Mouse (Mus musculus): Measurements from ENCODE around the gene Tas2r135. TPM values are rescaled to one million over a fixed set of nuclear protein-coding genes. Genes with fewer than 3 reads are reported as not detected.

Tas2r135 gene
- not detected in 2 replicates for polyA plus RNA-seq (2012; rRNA removed)

DNA sequence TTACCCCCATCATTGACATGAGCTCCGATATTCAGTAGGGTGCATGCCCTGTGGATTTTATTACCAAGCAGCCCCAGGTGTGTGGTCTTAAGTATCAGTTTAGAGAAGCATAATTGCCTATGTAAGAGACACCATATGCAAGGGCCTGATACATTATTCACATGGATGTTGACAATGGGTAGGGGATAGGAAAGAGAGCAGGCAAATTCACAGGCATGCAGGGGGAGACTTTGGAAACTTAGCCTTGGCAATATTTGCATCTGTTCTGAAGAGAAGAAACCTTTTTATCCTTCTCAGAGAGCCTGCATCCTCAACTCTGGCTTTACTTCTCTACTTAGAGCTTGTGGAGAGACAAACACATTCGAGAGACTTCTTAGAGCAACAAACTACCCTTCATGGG, at the start of gene Tas2r135:
Tas2r135 (plus strand) TSS at position 301 of the 400 bp plus-strand sequence.
- DNase-seq (ENCODE audit: low read depth), result no peak

- no peak for DNase-seq (ENCODE audit: low read depth)
Observed at GRCm38 (mm10) chr6:42355794-42356600, 49.2 kb upstream of the Tas2r135 start.

- DNase-seq (ENCODE audit: low read depth), result no peak
Observed at GRCm38 (mm10) chr6:42356913-42357312, 48.3 kb upstream of the Tas2r135 start.

DNA sequence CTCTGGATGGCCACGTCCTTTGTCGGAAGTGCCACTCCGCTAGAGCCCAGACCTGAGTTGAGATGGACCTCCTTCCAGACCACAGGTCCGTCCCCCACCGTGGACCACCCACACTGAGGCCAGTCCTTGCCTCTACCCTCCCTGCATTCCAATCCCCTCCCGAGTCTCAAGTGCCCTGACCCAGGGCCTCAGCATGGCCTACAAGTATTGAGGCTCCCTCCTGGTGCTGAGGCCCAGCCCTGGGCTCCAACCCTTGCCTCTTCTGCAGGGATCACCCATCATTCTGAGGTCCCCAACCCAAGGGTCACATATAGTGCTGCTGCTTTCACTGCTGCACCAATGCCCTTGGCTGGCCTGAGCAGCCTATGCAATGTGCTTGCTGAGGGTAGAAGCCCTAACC, 47.3 kb upstream of the Tas2r135 start:
- no peak for DNase-seq (ENCODE audit: low read depth)

- no peak for DNase-seq (ENCODE audit: low read depth)
Observed at GRCm38 (mm10) chr6:42358901-42359300, 46.3 kb upstream of the Tas2r135 start.

DNA sequence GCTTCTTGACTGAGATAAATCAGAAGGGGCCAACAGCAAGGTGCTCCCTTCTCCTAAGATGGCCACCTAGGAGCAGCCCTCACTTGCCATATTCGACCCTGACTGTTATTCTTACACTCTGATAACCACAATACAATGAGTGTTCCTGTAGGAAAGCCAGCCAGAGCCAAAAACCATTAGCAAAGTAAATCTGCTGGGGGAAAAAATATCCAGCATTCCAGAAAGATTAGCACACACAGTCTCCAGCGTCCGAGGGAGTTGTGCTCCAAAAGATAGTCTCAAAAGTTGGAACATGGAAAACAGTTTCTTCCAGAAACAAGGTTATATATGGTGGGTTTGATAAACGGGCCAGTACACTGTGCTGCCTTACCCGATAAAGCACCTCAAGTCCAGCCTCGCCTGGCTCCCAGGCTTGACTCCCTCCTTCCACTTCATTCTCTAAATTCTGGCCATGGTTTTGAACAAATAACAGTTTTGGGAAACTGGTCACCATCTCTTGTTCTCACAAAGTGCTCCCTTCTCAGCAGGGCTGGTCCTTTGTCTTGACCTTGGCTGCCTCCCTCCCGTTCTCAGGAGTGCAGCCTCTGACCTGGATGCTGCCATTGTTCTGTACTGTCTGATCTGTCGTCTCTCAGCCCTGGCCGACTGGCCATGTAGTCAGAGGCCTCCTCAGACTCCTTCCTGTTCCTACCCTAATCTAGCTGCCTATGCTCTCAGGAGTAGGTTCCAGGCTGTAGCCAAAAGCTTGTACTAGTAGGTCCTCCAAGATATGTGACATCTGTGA, 45.7 kb upstream of the Tas2r135 start:
- no peak for DNase-seq (ENCODE audit: low read depth)

DNA sequence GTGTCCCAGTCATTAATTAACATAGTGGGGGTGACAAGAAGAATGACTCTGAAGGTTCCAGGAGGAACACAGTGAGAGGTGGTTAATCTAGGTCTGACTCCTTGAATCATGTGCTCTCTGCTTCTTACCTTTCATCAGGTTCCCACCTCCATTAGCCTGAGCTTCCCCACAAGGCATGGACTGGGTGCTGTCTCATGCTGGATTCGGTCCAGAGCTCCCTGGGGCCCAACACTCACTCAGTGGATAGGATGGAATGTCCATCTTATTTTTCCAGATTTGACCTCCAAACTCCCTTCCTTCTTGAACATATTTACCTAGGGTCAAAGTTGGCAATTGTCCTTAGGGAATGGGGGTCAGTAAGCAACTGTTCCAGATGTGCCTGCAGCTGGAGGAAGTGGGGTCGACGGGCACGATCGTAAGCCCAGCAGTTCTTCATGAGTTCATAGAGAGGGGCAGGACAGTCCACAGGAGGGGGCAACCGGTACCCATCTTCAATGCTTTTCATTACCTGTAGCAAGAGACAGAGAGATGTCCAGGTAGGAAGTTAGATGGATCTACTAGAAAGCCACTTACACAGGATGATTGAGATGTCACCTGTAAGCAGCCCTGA, 44.9 kb upstream of the Tas2r135 start:
- DNase-seq (ENCODE audit: low read depth), result no peak

GRCm38 (mm10) chr6:42361041-42361895, 44.0 kb upstream of the Tas2r135 start:
- DNase-seq (ENCODE audit: low read depth), result no peak

DNA sequence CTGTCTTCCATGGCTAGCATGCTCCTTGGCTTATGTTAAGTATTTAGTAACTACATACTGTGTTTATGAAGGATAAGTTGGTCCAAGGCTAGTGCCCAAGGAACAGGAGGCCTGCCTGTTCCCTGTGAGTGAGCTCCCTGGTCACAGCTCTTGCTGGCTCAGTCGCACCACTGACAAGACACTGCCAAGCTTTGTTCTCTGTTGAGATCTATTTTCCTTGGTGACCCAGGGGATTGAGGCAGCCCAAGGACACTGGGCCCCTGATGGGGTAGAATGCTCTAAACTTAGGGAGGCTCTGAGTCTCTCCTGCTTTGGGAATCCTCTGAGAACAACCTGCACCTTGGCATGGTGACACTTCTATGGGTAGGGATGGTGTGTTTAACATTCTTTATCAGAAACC, 43.2 kb upstream of the Tas2r135 start:
- no peak for DNase-seq (ENCODE audit: low read depth)

DNA sequence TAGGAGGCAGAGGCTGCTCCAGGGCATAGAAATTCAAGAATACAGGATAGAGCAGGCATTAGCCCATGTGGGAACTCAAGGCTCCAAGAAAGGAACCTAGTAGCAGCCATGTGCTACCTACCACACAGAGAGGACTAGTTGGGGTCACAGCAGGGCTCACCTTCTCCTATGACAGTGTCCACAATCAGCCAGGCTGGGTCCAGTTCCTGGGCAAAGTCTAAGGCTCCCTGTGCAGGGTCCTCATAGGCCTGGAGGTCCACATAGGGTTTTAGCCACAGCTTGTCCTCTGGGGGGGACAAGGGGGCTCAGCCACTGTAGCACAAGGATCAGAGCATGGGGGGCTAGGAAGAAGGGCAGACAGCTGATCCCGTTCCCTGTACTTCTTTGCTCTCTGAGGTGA, 42.7 kb upstream of the Tas2r135 start:
- no peak for DNase-seq (ENCODE audit: low read depth)

GRCm38 (mm10) chr6:42362974-42363373, 42.3 kb upstream of the Tas2r135 start:
- no peak for DNase-seq (ENCODE audit: low read depth)

- no peak for DNase-seq (ENCODE audit: low read depth)
Observed at GRCm38 (mm10) chr6:42364066-42364465, 41.2 kb upstream of the Tas2r135 start.

GRCm38 (mm10) chr6:42364607-42365006, 40.6 kb upstream of the Tas2r135 start:
- no peak for DNase-seq (ENCODE audit: low read depth)

DNA sequence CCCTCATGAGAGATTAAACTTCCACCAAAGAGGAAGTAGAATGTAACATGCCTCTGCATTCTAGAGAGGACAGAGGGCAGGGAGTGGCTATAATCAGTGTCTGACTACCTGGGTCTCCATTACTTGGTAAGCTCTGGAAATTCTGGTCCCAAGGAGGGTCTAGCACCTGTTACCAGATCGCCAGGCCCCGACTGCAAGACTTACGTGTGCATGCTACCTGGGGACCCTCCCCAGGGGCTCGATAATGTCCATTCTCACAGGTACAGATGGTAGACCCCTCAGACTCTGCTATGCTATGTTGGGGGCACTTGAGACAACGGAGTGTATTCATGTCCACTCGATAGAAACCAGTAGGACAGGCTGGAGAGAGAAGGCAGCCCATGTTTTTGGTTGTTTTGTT, 40.0 kb upstream of the Tas2r135 start:
- no peak for DNase-seq (ENCODE audit: low read depth)

- no peak for DNase-seq (ENCODE audit: low read depth)
Observed at GRCm38 (mm10) chr6:42369870-42370269, 35.4 kb upstream of the Tas2r135 start.

DNA sequence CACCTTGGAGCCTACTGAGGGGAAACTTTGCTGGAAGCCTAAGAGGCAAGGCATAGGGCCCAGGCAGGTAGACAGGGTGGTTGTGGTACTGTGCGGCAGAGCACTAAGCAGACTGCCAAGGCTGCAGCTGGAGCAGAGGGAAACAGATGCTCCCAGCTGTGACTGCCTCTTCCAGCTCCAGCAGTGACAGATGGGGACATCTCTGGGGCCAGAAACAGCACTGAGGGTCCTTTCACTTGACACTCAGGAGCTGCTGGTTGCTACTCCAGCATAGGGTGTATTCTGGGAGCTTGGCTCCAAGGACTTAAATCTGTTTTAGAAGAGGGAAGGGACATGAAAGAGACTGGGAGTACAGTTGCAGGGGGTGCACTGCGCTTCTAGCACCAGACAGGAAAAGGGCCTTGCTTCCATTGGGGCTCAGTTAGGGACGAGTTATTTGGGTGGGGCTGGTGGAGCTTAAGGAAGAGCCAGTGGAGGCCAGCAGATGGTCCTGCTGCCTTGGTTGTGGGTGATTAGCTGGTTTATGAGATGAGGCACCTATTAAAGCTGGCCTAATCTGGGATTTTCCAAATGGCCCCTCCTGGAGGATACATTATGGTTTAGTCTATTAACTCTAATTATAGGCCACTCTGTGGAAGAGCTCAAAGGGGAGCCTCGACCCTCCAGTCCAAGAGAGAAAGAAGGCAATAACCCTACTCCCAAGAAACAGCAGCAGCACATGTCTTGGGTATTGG, 34.4 kb upstream of the Tas2r135 start:
- DNase-seq (ENCODE audit: low read depth), result no peak

GRCm38 (mm10) chr6:42372001-42372400, 33.2 kb upstream of the Tas2r135 start:
- no peak for DNase-seq (ENCODE audit: low read depth)

GRCm38 (mm10) chr6:42372421-42372815, 32.8 kb upstream of the Tas2r135 start:
- no peak for DNase-seq (ENCODE audit: low read depth)

GRCm38 (mm10) chr6:42372816-42373547, 32.3 kb upstream of the Tas2r135 start, which contains the start of gene Epha1:
TSS of gene Epha1 (minus strand) at chr6:42373268.
- peak; percentile 55 for DNase-seq (ENCODE audit: low read depth)
